Mouse (Mus musculus): ENCODE data around the gene Ube2e1.

GRCm38 (mm10) chr14:18343589-18343988, 11.9 kb upstream of the Ube2e1 start:
- no peak for TF ChIP-seq CTCF (IDR thresholded peaks at IDR 0.05; ENCODE audit: low read depth)
- TF ChIP-seq EP300 (IDR thresholded peaks at IDR 0.05; ENCODE audit: low read depth), result no peak
